Mouse (Mus musculus) liver, postnatal 0 days (tissue): ENCODE measurements at regions not wholly inside any gene's neighbourhood (a gene's known extent, or its start where the extent isn't known, plus 50 kb on each side); places are given as distances from the start of the nearest gene placed in this dataset.

Experiments
- CTCF ChIP-seq: sonication (generic); IDR thresholded peaks from 2 replicates; pipeline ENCODE4 v1.5.1; 2016; ENCODE audit warnings: antibody characterized with exemption, low read depth
- EP300 ChIP-seq: IDR thresholded peaks from 2 replicates; pipeline ENCODE4 v1.6.1; 2016; ENCODE audit warnings: antibody characterized with exemption, low read depth, mild to moderate bottlenecking

DNA sequence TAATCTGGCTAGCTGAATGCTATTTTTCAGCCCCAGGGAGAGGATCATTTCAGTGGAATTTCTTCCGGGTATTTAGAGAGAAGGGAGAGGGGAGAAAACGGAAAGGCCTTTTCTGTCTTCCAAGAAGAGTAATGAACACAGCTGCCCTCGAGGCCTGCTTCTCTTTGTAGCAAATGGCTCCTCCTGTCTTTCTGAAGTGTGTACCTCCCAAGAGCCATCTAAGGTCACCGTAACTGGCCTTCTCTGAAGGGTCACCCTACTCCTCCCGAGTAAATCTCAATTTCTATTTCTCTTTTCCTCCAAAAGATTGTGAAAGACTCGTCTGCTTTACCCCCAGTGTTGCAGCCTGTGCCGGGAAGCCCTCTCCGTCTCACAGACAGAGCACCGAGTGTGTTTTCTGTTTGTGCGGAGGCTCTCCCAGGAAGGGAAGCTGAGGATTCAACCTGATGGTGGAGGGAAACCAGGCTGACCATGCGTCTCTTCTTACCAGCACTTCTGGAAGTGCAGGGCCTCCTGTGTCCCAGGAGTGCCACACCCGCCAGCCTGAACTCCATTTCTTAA lies 80.6 kb downstream of the Tmx1 start:
- TF ChIP-seq CTCF (no peak), EP300 (no peak)
